Mouse (Mus musculus) limb, embryonic 13.5 days (tissue): Measurements from ENCODE around the gene Sh3rf3. TPM values are rescaled to one million over a fixed set of nuclear protein-coding genes. Genes with fewer than 3 reads are reported as not detected.

Source experiments
- ATAC-seq: fragments of 200-750 bp; cut with Nextera tagmentation; 2 replicates; pipeline ENCODE4 v1.8.0; 2017; ENCODE audit warnings: low read depth, moderate number of reproducible peaks, moderate TSS enrichment; ENCODE audit not compliant: low FRiP score
- H3K27ac ChIP-seq: fragments of 300-500 bp; sonication (generic); 2 replicates; pipeline ENCODE4 v1.5.1; 2015; ENCODE audit warnings: inconsistent platforms, mild to moderate bottlenecking, moderate library complexity
- H3K27me3 ChIP-seq: fragments of 300-500 bp; sonication (generic); 2 replicates; pipeline ENCODE4 v1.6.1; 2015; ENCODE audit warnings: mild to moderate bottlenecking, inconsistent platforms
- H3K36me3 ChIP-seq: fragments of 300-500 bp; sonication (generic); 2 replicates; pipeline ENCODE4 v1.6.1; 2015; ENCODE audit warnings: inconsistent platforms, mild to moderate bottlenecking, moderate library complexity
- H3K4me1 ChIP-seq: fragments of 300-500 bp; sonication (generic); 2 replicates; pipeline ENCODE4 v1.6.1; 2015; ENCODE audit warnings: inconsistent platforms
- H3K4me2 ChIP-seq: fragments of 300-500 bp; sonication (generic); replicated peaks from 2 replicates; pipeline ENCODE4 v1.6.1; 2015; ENCODE audit warnings: inconsistent platforms, mild to moderate bottlenecking, moderate library complexity
- H3K4me3 ChIP-seq: fragments of 300-500 bp; sonication (generic); 2 replicates; pipeline ENCODE4 v1.5.1; 2015; ENCODE audit warnings: moderate library complexity, mild to moderate bottlenecking, inconsistent platforms
- H3K9ac ChIP-seq: fragments of 300-500 bp; sonication (generic); 2 replicates; pipeline ENCODE4 v1.6.1; 2015; ENCODE audit warnings: mild to moderate bottlenecking, inconsistent platforms
- H3K9me3 ChIP-seq: fragments of 300-500 bp; sonication (generic); 2 replicates; pipeline ENCODE4 v1.6.1; 2016; ENCODE audit warnings: inconsistent platforms
- WGBS: fragments of 180-500 bp; shearing (Covaris S2); methylation state at CpG from one replicate; pipeline ENCODE4 v1.1.7; 2015; 5-methylcytosine and 5-hydroxymethylcytosine counted together
- polyA plus RNA-seq: library from polyadenylated mRNA; unstranded; fragments of >200 nt; fragmentation: Nextera tagmentation; extraction: Ambion mirVana; gene quantifications from 2 replicates; pipeline ENCODE4 v1.2.1, GENCODE M21; 2015

Gene Sh3rf3
- polyA plus RNA-seq, 1 experiment from 2014 or later: 1.1 TPM

GRCm38 (mm10) chr10:58890671-58891439 lies 77.7 kb downstream of the Sh3rf3 start:
- Histone ChIP-seq H3K9ac (no peak overlapping the region), H3K4me3 (no peak overlapping the region), H3K36me3 (no peaks in the 10 kb centered on the region), H3K4me2 (no peak overlapping the region), H3K4me1 (peaks cover 15% of the 10 kb centered on the region; the same call in 1 of the 2 replicates), H3K27me3 (no peaks in the 10 kb centered on the region), H3K9me3 (no peaks in the 10 kb centered on the region), H3K27ac (peak overlapping the region; percentile 33; the same call in 1 of the 2 replicates)
- ATAC-seq: no peak
- WGBS: 49% methylated on average over 16 of the region's 16 CpGs

- Histone ChIP-seq H3K27me3 (no peaks in the 10 kb centered on the region), H3K9me3 (no peaks in the 10 kb centered on the region), H3K4me2 (no peak overlapping the region), H3K9ac (no peak overlapping the region), H3K4me1 (peaks cover 20% of the 10 kb centered on the region; the same call in 1 of the 2 replicates), H3K27ac (no peak overlapping the region), H3K36me3 (no peaks in the 10 kb centered on the region), H3K4me3 (no peak overlapping the region)
- WGBS: 87% methylated on average over 5 of the region's 5 CpGs
- no peak for ATAC-seq
Measured at GRCm38 (mm10) chr10:58895431-58895830, 82.3 kb downstream of the Sh3rf3 start.

GRCm38 (mm10) chr10:58897009-58897543 lies 83.9 kb downstream of the Sh3rf3 start:
- Histone ChIP-seq H3K27me3 (no peaks in the 10 kb centered on the region), H3K9ac (no peak overlapping the region), H3K4me3 (no peak overlapping the region), H3K9me3 (no peaks in the 10 kb centered on the region), H3K36me3 (no peaks in the 10 kb centered on the region), H3K4me2 (no peak overlapping the region), H3K27ac (no peak overlapping the region), H3K4me1 (peaks cover 13% of the 10 kb centered on the region; the same call in 1 of the 2 replicates)
- no peak for ATAC-seq
- WGBS: 70% methylated on average over 3 of the region's 3 CpGs

GRCm38 (mm10) chr10:58905253-58905652 lies 92.1 kb downstream of the Sh3rf3 start:
- H3K9ac ChIP-seq: no peak overlapping the region
- H3K4me1 ChIP-seq: no peaks in the 10 kb centered on the region
- no peaks in the 10 kb centered on the region for H3K27me3 ChIP-seq
- no peaks in the 10 kb centered on the region for H3K9me3 ChIP-seq
- whole genome bisulfite sequencing: 38% methylated on average over 6 of the region's 6 CpGs
- H3K36me3 ChIP-seq: no peaks in the 10 kb centered on the region
- H3K27ac ChIP-seq: no peak overlapping the region
- H3K4me3 ChIP-seq: no peak overlapping the region
- no peak for ATAC-seq
- no peak overlapping the region for H3K4me2 ChIP-seq

GRCm38 (mm10) chr10:58907001-58907443 lies 93.9 kb downstream of the Sh3rf3 start:
- 85% methylated on average over 5 of the region's 5 CpGs for WGBS
- no peak overlapping the region for H3K27ac ChIP-seq
- H3K4me1 ChIP-seq: no peaks in the 10 kb centered on the region
- no peak overlapping the region for H3K9ac ChIP-seq
- no peaks in the 10 kb centered on the region for H3K36me3 ChIP-seq
- H3K27me3 ChIP-seq: no peaks in the 10 kb centered on the region
- no peak for ATAC-seq
- no peak overlapping the region for H3K4me2 ChIP-seq
- H3K4me3 ChIP-seq: no peak overlapping the region
- H3K9me3 ChIP-seq: no peaks in the 10 kb centered on the region

- H3K9ac ChIP-seq: no peak overlapping the region
- 86% methylated on average over 8 of the region's 8 CpGs for WGBS
- no peaks in the 10 kb centered on the region for H3K36me3 ChIP-seq
- no peak for ATAC-seq
- H3K4me3 ChIP-seq: no peak overlapping the region
- H3K4me1 ChIP-seq: no peaks in the 10 kb centered on the region
- H3K4me2 ChIP-seq: no peak overlapping the region
- H3K9me3 ChIP-seq: no peaks in the 10 kb centered on the region
- H3K27me3 ChIP-seq: no peaks in the 10 kb centered on the region
- H3K27ac ChIP-seq: no peak overlapping the region
Measured at GRCm38 (mm10) chr10:58908451-58908850, 95.3 kb downstream of the Sh3rf3 start.

- no peak for ATAC-seq
- 77% methylated on average over 8 of the region's 8 CpGs for whole genome bisulfite sequencing
- H3K4me2 ChIP-seq: no peak overlapping the region
Measured at GRCm38 (mm10) chr10:58915301-58916245, 102.4 kb downstream of the Sh3rf3 start.

GRCm38 (mm10) chr10:58921643-58922188 lies 108.6 kb downstream of the Sh3rf3 start:
- no peak for ATAC-seq
- Histone ChIP-seq H3K4me1 (no peaks in the 10 kb centered on the region), H3K9ac (no peak overlapping the region), H3K36me3 (no peaks in the 10 kb centered on the region), H3K27me3 (no peaks in the 10 kb centered on the region), H3K4me3 (no peak overlapping the region), H3K9me3 (no peaks in the 10 kb centered on the region), H3K27ac (no peak overlapping the region), H3K4me2 (no peak overlapping the region)
- WGBS: 79% methylated on average over 8 of the region's 8 CpGs

More at GRCm38 (mm10) chr10:58915301-58916245, 102.4 kb downstream of the Sh3rf3 start:
- no peaks in the 10 kb centered on the region for H3K27me3 ChIP-seq
- no peak overlapping the region for H3K4me3 ChIP-seq
- H3K9ac ChIP-seq: no peak overlapping the region
- peaks cover 7% of the 10 kb centered on the region; the same call in 1 of the 2 replicates for H3K4me1 ChIP-seq
- H3K9me3 ChIP-seq: 0 out of 2 replicates have a peak, but pooled peaks cover 3% of the 10 kb centered on the region
- no peak overlapping the region for H3K27ac ChIP-seq
- H3K36me3 ChIP-seq: no peaks in the 10 kb centered on the region

- Histone ChIP-seq H3K36me3 (no peaks in the 10 kb centered on the region), H3K9me3 (no peaks in the 10 kb centered on the region), H3K27ac (no peak overlapping the region), H3K4me1 (no peaks in the 10 kb centered on the region), H3K4me2 (no peak overlapping the region), H3K27me3 (no peaks in the 10 kb centered on the region), H3K4me3 (no peak overlapping the region), H3K9ac (no peak overlapping the region)
- WGBS: 83% methylated on average over 6 of the region's 6 CpGs
- ATAC-seq: no peak
Measured at GRCm38 (mm10) chr10:58922216-58922829, 109.2 kb downstream of the Sh3rf3 start.

- H3K4me3 ChIP-seq: no peak overlapping the region
- ATAC-seq: no peak
- no peaks in the 10 kb centered on the region for H3K27me3 ChIP-seq
- H3K9ac ChIP-seq: no peak overlapping the region
- H3K4me2 ChIP-seq: no peak overlapping the region
- 84% methylated on average over 2 of the region's 2 CpGs for WGBS
- no peaks in the 10 kb centered on the region for H3K36me3 ChIP-seq
- H3K9me3 ChIP-seq: no peaks in the 10 kb centered on the region
- no peak overlapping the region for H3K27ac ChIP-seq
- H3K4me1 ChIP-seq: no peaks in the 10 kb centered on the region
Measured at GRCm38 (mm10) chr10:58922993-58923392, 109.8 kb downstream of the Sh3rf3 start.

GRCm38 (mm10) chr10:58926578-58926977 lies 113.4 kb downstream of the Sh3rf3 start:
- H3K9me3 ChIP-seq: no peaks in the 10 kb centered on the region
- H3K9ac ChIP-seq: no peak overlapping the region
- H3K27me3 ChIP-seq: no peaks in the 10 kb centered on the region; the same call in 1 of the 2 replicates
- WGBS: 63% methylated on average over 5 of the region's 5 CpGs
- H3K4me1 ChIP-seq: no peaks in the 10 kb centered on the region
- no peak overlapping the region for H3K27ac ChIP-seq
- no peak for ATAC-seq
- no peak overlapping the region for H3K4me3 ChIP-seq
- H3K36me3 ChIP-seq: no peaks in the 10 kb centered on the region
- no peak overlapping the region for H3K4me2 ChIP-seq
